Mouse (Mus musculus) olfactory bulb, adult 2 months (tissue): ENCODE measurements around the gene Zpr1.

Experiments used
- CTCF ChIP-seq: fragments of 200-500 bp; IDR thresholded peaks from 2 replicates; pipeline ENCODE4 v1.5.1; 2012; ENCODE audit warnings: low read depth, mild to moderate bottlenecking, low read length, moderate library complexity; ENCODE audit not compliant: insufficient read depth
- POLR2A ChIP-seq: fragments of 200-500 bp; IDR thresholded peaks from 2 replicates; pipeline ENCODE4 v1.6.1; 2012; ENCODE audit warnings: mild to moderate bottlenecking, low read depth, low read length, moderate library complexity; ENCODE audit not compliant: insufficient read depth

DNA sequence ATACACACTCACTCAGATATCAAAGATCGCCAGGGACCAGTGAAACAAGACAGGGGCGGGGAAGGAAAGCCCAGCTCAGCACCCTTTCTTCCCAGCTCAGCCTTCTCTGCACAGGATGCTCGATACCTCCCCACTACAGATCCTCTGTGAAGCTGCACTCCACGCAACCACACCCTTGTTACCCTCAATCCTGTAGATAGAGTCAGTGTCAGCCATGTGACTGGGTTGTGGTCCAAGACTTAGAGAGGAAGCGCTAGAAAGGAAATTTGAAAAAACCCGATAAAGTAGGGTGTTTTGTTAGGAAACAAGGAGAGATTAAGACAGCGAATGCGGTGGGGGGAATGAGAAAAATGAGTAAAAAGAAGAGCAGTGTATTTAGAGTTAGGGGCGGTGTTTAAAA, 794 bp upstream of the Zpr1 start:
- TF ChIP-seq CTCF (no peak), POLR2A (no peak)
